Mouse (Mus musculus): ENCODE results near the gene Theg.

- TF ChIP-seq CTCF (IDR thresholded peaks at IDR 0.05; ENCODE audit: low read depth, low read length) (no peak), POLR2A (IDR thresholded peaks at IDR 0.05; ENCODE audit: extremely low read depth, insufficient read depth, low read length) (no peak)
Observed at GRCm38 (mm10) chr10:79569921-79570320, 17.2 kb downstream of the Theg start.
